Mouse (Mus musculus): ENCODE data around the gene Sart3.

- TF ChIP-seq GATA1 (IDR thresholded peaks at IDR 0.05; ENCODE audit: borderline replicate concordance, low read length) (no peak), FLI1 (IDR thresholded peaks at IDR 0.05; ENCODE audit: low read length) (no peak)
These were observed 35.7 kb downstream of the Sart3 start for GRCm38 (mm10) chr5:113736522-113737164.
